Mouse (Mus musculus) bone marrow, adult 2 months (tissue): ENCODE measurements around the gene Fat1.

Source experiments
- CTCF ChIP-seq: fragments of 200-500 bp; IDR thresholded peaks from 2 replicates; pipeline ENCODE4 v1.5.1; 2011; ENCODE audit warnings: low read length, control low read depth; ENCODE audit not compliant: control insufficient read depth, insufficient read depth
- POLR2A ChIP-seq: fragments of 200-500 bp; IDR thresholded peaks from 2 replicates; pipeline ENCODE4 v1.6.1; 2011; ENCODE audit warnings: low read depth, mild to moderate bottlenecking, control low read depth, low read length, borderline replicate concordance; ENCODE audit not compliant: control insufficient read depth

GRCm38 (mm10) chr8:44979245-44979644 lies 44.0 kb downstream of the Fat1 start:
- TF ChIP-seq CTCF (no peak), POLR2A (no peak)
